Mouse (Mus musculus): ENCODE measurements around the gene Pla2g4e.

DNA sequence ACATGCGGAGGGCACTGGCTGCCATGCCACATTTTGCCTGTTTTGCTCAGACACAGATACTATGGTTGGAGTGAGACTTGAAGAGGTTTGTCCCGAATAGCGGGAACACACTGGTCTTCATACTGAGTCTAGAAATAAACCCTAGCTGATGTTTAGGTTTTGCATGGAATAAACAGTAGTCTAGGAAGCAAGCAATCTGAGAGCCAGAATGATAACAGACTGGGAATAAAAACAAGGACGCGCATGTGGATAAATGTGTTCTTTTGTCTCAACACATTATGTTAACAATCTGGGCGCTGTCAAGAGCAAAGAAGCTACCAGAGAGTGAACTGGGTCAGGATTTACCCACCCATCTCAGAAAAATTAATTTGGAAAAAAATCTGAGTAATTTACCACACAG lies 122.2 kb downstream of the Pla2g4e start:
- TF ChIP-seq CTCF (IDR thresholded peaks at IDR 0.05; ENCODE audit: extremely low read depth, insufficient read depth, low read length) (no peak), POLR2A (IDR thresholded peaks at IDR 0.05; ENCODE audit: extremely low read depth, insufficient read depth, low read length) (no peak)
